Mouse (Mus musculus): Measurements from ENCODE around the gene Wars2.

GRCm38 (mm10) chr3:99246629-99247028 is 105.8 kb downstream of the Wars2 start:
- no peak for TF ChIP-seq CTCF (IDR thresholded peaks at IDR 0.05)
- no peak for TF ChIP-seq EP300 (IDR thresholded peaks at IDR 0.05)

Data from lung, postnatal 0 days (tissue).